Mouse (Mus musculus): Measurements from ENCODE around the gene Sarnp.
A peak's percentile ranks its signal among the peaks of the same experiment; 100 is the strongest.

Sarnp gene

GRCm38 (mm10) chr10:128817033-128817432, at the start of gene Sarnp:
TSS of gene Sarnp (plus strand) at chr10:128817333.
- no peak for DNase-seq

- DNase-seq, result no peak
Observed at GRCm38 (mm10) chr10:128772895-128773294, 44.2 kb upstream of the Sarnp start.

GRCm38 (mm10) chr10:128773685-128774084, 43.4 kb upstream of the Sarnp start:
- DNase-seq, result no peak

- DNase-seq, result no peak
Observed at GRCm38 (mm10) chr10:128778441-128778840, 38.7 kb upstream of the Sarnp start.

- DNase-seq, result no peak
Observed at GRCm38 (mm10) chr10:128779011-128779795, 37.9 kb upstream of the Sarnp start.

GRCm38 (mm10) chr10:128780200-128780599, 36.9 kb upstream of the Sarnp start:
- DNase-seq, result no peak

GRCm38 (mm10) chr10:128790398-128791124, 26.6 kb upstream of the Sarnp start, which contains the start of gene Mmp19:
TSS of gene Mmp19 (plus strand) at chr10:128790910.
- DNase-seq, result no peak

GRCm38 (mm10) chr10:128792041-128792440, 25.1 kb upstream of the Sarnp start:
- no peak for DNase-seq

GRCm38 (mm10) chr10:128793258-128793657, 23.9 kb upstream of the Sarnp start:
- no peak for DNase-seq

- DNase-seq, result no peak
Observed at GRCm38 (mm10) chr10:128794391-128794790, 22.7 kb upstream of the Sarnp start.

GRCm38 (mm10) chr10:128795581-128795980, 21.6 kb upstream of the Sarnp start:
- DNase-seq, result peak; percentile 58

GRCm38 (mm10) chr10:128798676-128799075, 18.5 kb upstream of the Sarnp start:
- DNase-seq, result no peak

- DNase-seq, result no peak
Observed at GRCm38 (mm10) chr10:128801981-128802495, 15.1 kb upstream of the Sarnp start.

GRCm38 (mm10) chr10:128802956-128803355, 14.2 kb upstream of the Sarnp start:
- no peak for DNase-seq

GRCm38 (mm10) chr10:128803361-128803760, 13.8 kb upstream of the Sarnp start:
- DNase-seq, result no peak

- DNase-seq, result peak; percentile 81
Observed at GRCm38 (mm10) chr10:128803771-128804270, 13.3 kb upstream of the Sarnp start, which contains the start of gene Dnajc14. TSS of gene Dnajc14 (plus strand) at chr10:128804062.

GRCm38 (mm10) chr10:128804271-128805091, 12.7 kb upstream of the Sarnp start, which contains the start of gene Tmem198b:
TSS of gene Tmem198b (minus strand) at chr10:128804370.
- DNase-seq, result peak; percentile 78

- peak; percentile 97 for DNase-seq
Observed at GRCm38 (mm10) chr10:128805092-128806000, 11.8 kb upstream of the Sarnp start.

- no peak for DNase-seq
Observed at GRCm38 (mm10) chr10:128806086-128806485, 11.0 kb upstream of the Sarnp start.

- no peak for DNase-seq
Observed at GRCm38 (mm10) chr10:128807018-128807417, 10.1 kb upstream of the Sarnp start.

- DNase-seq, result peak; percentile 58
Observed at GRCm38 (mm10) chr10:128820217-128820616, 3.1 kb downstream of the Sarnp start.
